Mouse (Mus musculus): Measurements from ENCODE around the gene Ttn. TPM values are rescaled to one million over a fixed set of nuclear protein-coding genes. Genes with fewer than 3 reads are reported as not detected.

Ttn gene
- polyA plus RNA-seq, 1 experiment, result 0.10 TPM

GRCm38 (mm10) chr2:76928298-76928697 is 54.0 kb downstream of the Ttn start:
- no peak overlapping the region for H3K27ac ChIP-seq (ENCODE audit: insufficient read depth, low read length)
- peaks cover 2% of the 10 kb centered on the region; the same call in 1 of the 2 replicates for H3K4me1 ChIP-seq (ENCODE audit: control insufficient read depth, insufficient read depth, low read length)
- H3K4me3 ChIP-seq (ENCODE audit: insufficient read depth, low read length), result no peak overlapping the region
- TF ChIP-seq CTCF (IDR thresholded peaks at IDR 0.05; ENCODE audit: extremely low read depth, insufficient read depth, low read length) (no peak), POLR2A (IDR thresholded peaks at IDR 0.05; ENCODE audit: extremely low read depth, insufficient read depth, low read length) (no peak)

- Histone ChIP-seq H3K4me1 (ENCODE audit: control insufficient read depth, insufficient read depth, low read length) (peaks cover 2% of the 10 kb centered on the region; the same call in 1 of the 2 replicates), H3K27ac (ENCODE audit: insufficient read depth, low read length) (no peak overlapping the region), H3K4me3 (ENCODE audit: insufficient read depth, low read length) (no peak overlapping the region)
- TF ChIP-seq POLR2A (IDR thresholded peaks at IDR 0.05; ENCODE audit: extremely low read depth, insufficient read depth, low read length), result no peak
- TF ChIP-seq CTCF (IDR thresholded peaks at IDR 0.05; ENCODE audit: extremely low read depth, insufficient read depth, low read length), result peak; percentile 17; the same call in 1 of the 2 replicates
These were observed 55.4 kb downstream of the Ttn start for GRCm38 (mm10) chr2:76926927-76927326.

GRCm38 (mm10) chr2:76914959-76915358 is 67.4 kb downstream of the Ttn start:
- H3K4me3 ChIP-seq (ENCODE audit: insufficient read depth, low read length), result no peak overlapping the region
- H3K4me1 ChIP-seq (ENCODE audit: control insufficient read depth, insufficient read depth, low read length), result no peaks in the 10 kb centered on the region
- no peak for TF ChIP-seq CTCF (IDR thresholded peaks at IDR 0.05; ENCODE audit: extremely low read depth, insufficient read depth, low read length)
- TF ChIP-seq POLR2A (IDR thresholded peaks at IDR 0.05; ENCODE audit: extremely low read depth, insufficient read depth, low read length), result no peak
- H3K27ac ChIP-seq (ENCODE audit: insufficient read depth, low read length), result no peak overlapping the region

GRCm38 (mm10) chr2:76908705-76909457 is 73.5 kb downstream of the Ttn start:
- TF ChIP-seq CTCF (IDR thresholded peaks at IDR 0.05; ENCODE audit: extremely low read depth, insufficient read depth, low read length) (no peak), POLR2A (IDR thresholded peaks at IDR 0.05; ENCODE audit: extremely low read depth, insufficient read depth, low read length) (no peak)
- Histone ChIP-seq H3K4me3 (ENCODE audit: insufficient read depth, low read length) (no peak overlapping the region), H3K4me1 (ENCODE audit: control insufficient read depth, insufficient read depth, low read length) (no peaks in the 10 kb centered on the region), H3K27ac (ENCODE audit: insufficient read depth, low read length) (no peak overlapping the region)

- Histone ChIP-seq H3K27ac (ENCODE audit: insufficient read depth, low read length) (no peak overlapping the region), H3K4me3 (ENCODE audit: insufficient read depth, low read length) (no peak overlapping the region), H3K4me1 (ENCODE audit: control insufficient read depth, insufficient read depth, low read length) (no peaks in the 10 kb centered on the region)
- TF ChIP-seq POLR2A (IDR thresholded peaks at IDR 0.05; ENCODE audit: extremely low read depth, insufficient read depth, low read length) (no peak), CTCF (IDR thresholded peaks at IDR 0.05; ENCODE audit: extremely low read depth, insufficient read depth, low read length) (no peak)
These were observed 79.0 kb downstream of the Ttn start for GRCm38 (mm10) chr2:76903351-76903750.

DNA sequence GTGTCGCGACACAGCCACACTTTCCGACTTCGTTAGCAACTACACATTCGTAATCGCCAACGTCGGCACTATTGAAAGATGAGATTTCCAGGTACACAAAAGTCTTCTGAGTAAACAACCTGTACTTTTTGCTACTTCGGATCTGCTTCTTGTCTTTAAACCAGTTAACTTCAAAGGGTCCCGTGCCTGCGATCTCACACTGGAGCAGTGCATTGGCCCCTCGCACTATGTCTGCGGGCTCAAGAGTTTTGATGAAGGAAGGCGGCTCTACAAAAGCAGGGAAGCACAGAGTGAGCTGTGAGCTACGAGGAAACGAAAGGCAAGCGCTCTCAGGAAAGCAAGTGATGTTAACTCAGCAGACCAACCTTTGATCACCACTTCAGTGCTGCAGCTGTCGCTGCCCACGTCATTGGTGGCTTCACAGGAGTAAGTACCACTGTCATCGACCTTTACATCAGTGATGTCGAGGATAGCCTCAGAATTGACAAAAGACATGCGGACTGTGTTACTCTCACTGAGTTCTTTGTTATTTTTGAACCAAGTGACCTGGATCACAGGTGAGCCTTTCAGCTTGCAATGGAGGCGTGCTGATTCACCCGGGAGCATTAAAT is 80.8 kb downstream of the Ttn start:
- no peak overlapping the region for H3K27ac ChIP-seq (ENCODE audit: insufficient read depth, low read length)
- TF ChIP-seq POLR2A (IDR thresholded peaks at IDR 0.05; ENCODE audit: extremely low read depth, insufficient read depth, low read length) (no peak), CTCF (IDR thresholded peaks at IDR 0.05; ENCODE audit: extremely low read depth, insufficient read depth, low read length) (no peak)
- H3K4me3 ChIP-seq (ENCODE audit: insufficient read depth, low read length), result no peak overlapping the region
- H3K4me1 ChIP-seq (ENCODE audit: control insufficient read depth, insufficient read depth, low read length), result no peaks in the 10 kb centered on the region

DNA sequence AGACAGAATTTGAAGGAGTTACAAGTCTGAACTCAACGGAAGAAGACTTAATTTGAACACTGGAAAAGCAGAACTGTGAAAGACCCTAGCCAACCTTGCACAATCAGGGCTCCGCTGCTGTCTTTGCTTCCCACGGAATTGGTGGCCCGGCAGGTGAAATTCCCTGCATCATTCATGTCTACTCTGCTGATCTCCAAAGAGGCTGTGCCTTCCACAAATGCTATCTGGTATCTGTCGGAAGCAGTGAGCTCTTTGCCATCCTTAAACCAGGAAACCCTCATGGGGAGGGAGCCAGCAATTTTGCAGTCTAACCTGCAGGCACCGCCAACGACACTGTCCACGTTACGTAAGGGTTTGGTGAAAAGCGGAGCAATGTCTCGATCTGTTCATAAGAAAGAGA is 82.5 kb downstream of the Ttn start:
- H3K27ac ChIP-seq (ENCODE audit: insufficient read depth, low read length), result no peak overlapping the region
- no peaks in the 10 kb centered on the region for H3K4me1 ChIP-seq (ENCODE audit: control insufficient read depth, insufficient read depth, low read length)
- H3K4me3 ChIP-seq (ENCODE audit: insufficient read depth, low read length), result no peak overlapping the region
- TF ChIP-seq POLR2A (IDR thresholded peaks at IDR 0.05; ENCODE audit: extremely low read depth, insufficient read depth, low read length) (no peak), CTCF (IDR thresholded peaks at IDR 0.05; ENCODE audit: extremely low read depth, insufficient read depth, low read length) (no peak)

DNA sequence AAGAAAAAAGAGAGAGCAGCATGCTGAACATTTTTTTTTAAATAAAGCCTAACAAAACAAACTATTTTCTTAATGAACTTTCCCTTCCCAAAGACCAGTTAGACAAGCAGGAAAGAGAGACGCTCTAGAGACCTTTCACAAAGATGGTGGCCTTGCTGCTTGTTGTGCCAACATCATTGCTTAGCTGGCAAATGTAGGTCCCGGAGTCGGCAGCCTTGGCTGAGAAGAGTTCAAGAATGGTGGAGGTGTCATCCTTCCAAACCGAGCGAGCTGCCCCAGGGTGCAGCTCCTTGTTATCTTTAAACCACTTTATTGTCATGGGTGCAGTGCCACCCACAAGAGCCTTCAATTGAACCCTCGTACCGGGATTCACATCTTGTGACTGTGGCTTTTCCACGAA is 85.4 kb downstream of the Ttn start:
- H3K4me1 ChIP-seq (ENCODE audit: control insufficient read depth, insufficient read depth, low read length), result no peaks in the 10 kb centered on the region
- H3K27ac ChIP-seq (ENCODE audit: insufficient read depth, low read length), result no peak overlapping the region
- TF ChIP-seq POLR2A (IDR thresholded peaks at IDR 0.05; ENCODE audit: extremely low read depth, insufficient read depth, low read length) (no peak), CTCF (IDR thresholded peaks at IDR 0.05; ENCODE audit: extremely low read depth, insufficient read depth, low read length) (no peak)
- H3K4me3 ChIP-seq (ENCODE audit: insufficient read depth, low read length), result no peak overlapping the region

- H3K4me3 ChIP-seq (ENCODE audit: insufficient read depth, low read length), result no peak overlapping the region
- no peak for TF ChIP-seq CTCF (IDR thresholded peaks at IDR 0.05; ENCODE audit: extremely low read depth, insufficient read depth, low read length)
- TF ChIP-seq POLR2A (IDR thresholded peaks at IDR 0.05; ENCODE audit: extremely low read depth, insufficient read depth, low read length), result no peak
- H3K4me1 ChIP-seq (ENCODE audit: control insufficient read depth, insufficient read depth, low read length), result no peaks in the 10 kb centered on the region
- H3K27ac ChIP-seq (ENCODE audit: insufficient read depth, low read length), result no peak overlapping the region
These were observed 87.0 kb downstream of the Ttn start for GRCm38 (mm10) chr2:76895327-76895726.

- H3K4me3 ChIP-seq (ENCODE audit: insufficient read depth, low read length), result no peak overlapping the region
- TF ChIP-seq POLR2A (IDR thresholded peaks at IDR 0.05; ENCODE audit: extremely low read depth, insufficient read depth, low read length) (no peak), CTCF (IDR thresholded peaks at IDR 0.05; ENCODE audit: extremely low read depth, insufficient read depth, low read length) (no peak)
- no peaks in the 10 kb centered on the region for H3K4me1 ChIP-seq (ENCODE audit: control insufficient read depth, insufficient read depth, low read length)
- H3K27ac ChIP-seq (ENCODE audit: insufficient read depth, low read length), result no peak overlapping the region
These were observed 93.6 kb downstream of the Ttn start for GRCm38 (mm10) chr2:76888721-76889120.

Measured in cortical plate, adult 2 months (tissue).